9 mouse cellular contexts compared by ENCODE assay signal in the genomic region with DNA sequence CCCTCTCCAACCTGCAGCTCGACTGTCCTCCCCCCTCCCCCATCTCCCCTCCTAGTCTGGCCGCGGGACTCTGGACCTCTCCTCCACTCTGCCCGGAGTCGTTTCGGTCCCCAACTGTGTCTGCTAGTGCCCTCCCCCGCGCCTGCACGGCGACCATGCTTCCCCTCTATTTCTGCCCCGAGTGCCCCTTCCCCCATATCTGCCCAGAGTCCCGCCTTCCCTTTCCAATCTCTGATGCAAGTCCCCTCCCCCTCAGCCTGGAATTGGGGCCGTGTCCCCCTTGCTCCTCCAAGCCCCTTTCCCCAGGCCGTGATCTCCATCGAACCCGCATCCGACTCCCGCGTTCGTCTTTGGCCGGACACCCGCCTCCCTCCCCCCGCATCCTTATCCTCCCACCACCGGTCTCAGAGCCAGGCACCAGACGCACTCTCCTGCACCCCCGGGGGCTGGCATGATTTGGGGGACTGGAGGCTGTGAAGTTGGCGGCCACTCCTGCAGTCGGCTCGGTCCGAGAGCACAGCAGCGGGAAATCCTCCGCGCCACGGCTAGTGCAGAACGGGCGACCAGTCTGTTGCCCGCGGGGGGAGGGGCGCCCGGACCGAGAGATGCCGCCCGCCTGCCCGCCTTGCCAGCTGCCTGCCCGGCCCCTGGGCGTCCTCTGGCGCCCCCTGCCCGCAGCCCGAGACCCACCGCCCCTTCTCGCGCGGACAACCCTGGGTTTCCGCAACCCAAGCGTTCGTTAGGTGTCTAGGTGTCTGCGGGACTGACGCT. TPM values are rescaled to one million over a fixed set of nuclear protein-coding genes. Genes with fewer than 3 reads are reported as not detected.
DNase-seq lines count a peak whose midpoint lies in the region; ATAC-seq and TF ChIP-seq lines count a peak whose summit lies in the region.
"Had no signal": no experiment of that assay in that cellular context is flagged by ENCODE, and none has a peak within 500 bp of the region (broad histone marks: within the 10 kb centered on the region; RNA-seq: fewer than 3 reads in every experiment).

No protein-coding gene starts in this region.

- H3K27ac ChIP-seq in embryonic facial prominence, embryonic 11.5 days (replicated peaks; ENCODE audit: low read depth, low read length): no peak overlapping the region
- H3K27ac ChIP-seq in heart, postnatal 0 days (ENCODE audit: low read depth): no peak overlapping the region

- no peak for TF ChIP-seq POLR2A in lung, adult 2 months (IDR thresholded peaks at IDR 0.05; ENCODE audit: borderline replicate concordance, extremely low read depth, low read depth, low read length)

- H3K4me3 ChIP-seq in embryonic facial prominence, embryonic 11.5 days (ENCODE audit: low read depth, low read length): peak overlapping the region; percentile 54
- peak overlapping the region; percentile 63 for H3K4me3 ChIP-seq in heart, postnatal 0 days (ENCODE audit: low read depth, low read length)
- H3K4me3 ChIP-seq in lung, adult 2 months (replicated peaks; ENCODE audit: extremely low read depth, low read depth, low read length): peak overlapping the region; percentile 4

- H3K9me3 ChIP-seq in embryonic facial prominence, embryonic 11.5 days (replicated peaks; ENCODE audit: control insufficient read depth, low read length): no peaks in the 10 kb centered on the region
- H3K9me3 ChIP-seq in heart, postnatal 0 days (replicated peaks; ENCODE audit: control insufficient read depth, low read length): no peaks in the 10 kb centered on the region

- peaks cover 16% of the 10 kb centered on the region for H3K4me1 ChIP-seq in embryonic facial prominence, embryonic 11.5 days (ENCODE audit: control insufficient read depth, insufficient read depth, low read length)
- H3K4me1 ChIP-seq in heart, postnatal 0 days (ENCODE audit: control insufficient read depth, insufficient read depth): peaks cover 29% of the 10 kb centered on the region
- peaks cover 14% of the 10 kb centered on the region for H3K4me1 ChIP-seq in lung, adult 2 months (ENCODE audit: control insufficient read depth, insufficient read depth, low read length)

- H3K36me3 ChIP-seq in embryonic facial prominence, embryonic 11.5 days (replicated peaks; ENCODE audit: control insufficient read depth, insufficient read depth, low read depth, low read length): no peaks in the 10 kb centered on the region
- no peaks in the 10 kb centered on the region for H3K36me3 ChIP-seq in heart, postnatal 0 days (replicated peaks; ENCODE audit: control insufficient read depth, insufficient read depth, low read length)

- no peak for ATAC-seq in embryonic facial prominence, embryonic 11.5 days (replicated peaks; ENCODE audit: insufficient number of reproducible peaks, low FRiP score, low TSS enrichment, low read depth)
- ATAC-seq in heart, postnatal 0 days (ENCODE audit: insufficient read depth, low read depth): peak; percentile 20; the same call in 1 of the 2 replicates

- TF ChIP-seq CTCF in heart, postnatal 0 days (IDR thresholded peaks at IDR 0.05; ENCODE audit: low read depth): peak; percentile 23; the same call in 1 of the 2 replicates
- no peak for TF ChIP-seq CTCF in lung, adult 2 months (IDR thresholded peaks at IDR 0.05; ENCODE audit: insufficient read depth, low read length)

- peaks cover 41% of the 10 kb centered on the region for H3K27me3 ChIP-seq in embryonic facial prominence, embryonic 11.5 days (ENCODE audit: control insufficient read depth, insufficient read depth, low read length)
- H3K27me3 ChIP-seq in heart, postnatal 0 days (ENCODE audit: control insufficient read depth, insufficient read depth, low read length): peaks cover 73% of the 10 kb centered on the region

- peak; percentile 43 for DNase-seq in urinary bladder, adult 2 months (ENCODE audit: low spot score)
- no peak for DNase-seq in urinary bladder, postnatal 10 days (ENCODE audit: low spot score)
- peak; percentile 71 for DNase-seq in embryonic facial prominence, embryonic 11.5 days (ENCODE audit: low spot score)
- DNase-seq in heart, postnatal 0 days (ENCODE audit: low spot score): no peak
- DNase-seq in kidney, postnatal 4 days: peak; percentile 77 to 87
- peak; percentile 29 for DNase-seq in lung, adult 2 months
- peak; percentile 75 for DNase-seq in ovary, postnatal 36 days (ENCODE audit: low spot score)
- DNase-seq in thymus, postnatal 36 days: peak; percentile 66 to 67

- peak overlapping the region; percentile 99 for H3K4me2 ChIP-seq in embryonic facial prominence, embryonic 11.5 days (ENCODE audit: low read depth, low read length)
- peak overlapping the region; percentile 99 for H3K4me2 ChIP-seq in heart, postnatal 0 days (ENCODE audit: low read depth, low read length)

- peak overlapping the region; percentile 72 for H3K9ac ChIP-seq in embryonic facial prominence, embryonic 11.5 days (replicated peaks; ENCODE audit: low read length)
- H3K9ac ChIP-seq in heart, postnatal 0 days (replicated peaks; ENCODE audit: low read depth, low read length): no peak overlapping the region

- 1% methylated on average over 56 of the region's 58 CpGs for WGBS in embryonic facial prominence, embryonic 11.5 days
- 2% methylated on average over 57 of the region's 58 CpGs for WGBS in heart, postnatal 0 days
- WGBS in lung, adult 2 months: 2% methylated on average over 57 of the region's 58 CpGs

- TF ChIP-seq EP300 in heart, postnatal 0 days (IDR thresholded peaks at IDR 0.05; ENCODE audit: low read depth): no peak

RNA-seq across cellular contexts. Expression of gene Adgrb2, which starts 1.2 kb away (rescaled TPM):
- polyA plus RNA-seq in urinary bladder, adult 2 months (2012; rRNA removed): 4.0 and 5.4 TPM in 2 replicates
- 2.1 and 2.2 TPM in 2 replicates for polyA plus RNA-seq in embryonic facial prominence, embryonic 11.5 days (2014; fragmentation: Nextera tagmentation; extraction: Ambion mirVana)
- total RNA-seq in heart, postnatal 0 days (2014; rRNA removed; ENCODE audit: low replicate concordance): 7.3 and 10.6 TPM in 2 replicates
- 0.48 and 0.59 TPM in 2 replicates for polyA plus RNA-seq in heart, postnatal 0 days (2015; fragmentation: Nextera tagmentation; extraction: Ambion mirVana)
- 0.80 and 4.6 TPM in 2 replicates for polyA plus RNA-seq in lung, adult 2 months (2012; rRNA removed)
- total RNA-seq: neutrophil, adult 5-6 weeks had no signal

RNA-seq across cellular contexts. Expression of gene Spocd1, which starts 56.8 kb away (rescaled TPM):
- not detected in 2 replicates for polyA plus RNA-seq in urinary bladder, adult 2 months (2012; rRNA removed)
- polyA plus RNA-seq in embryonic facial prominence, embryonic 11.5 days (2014; fragmentation: Nextera tagmentation; extraction: Ambion mirVana): not detected in 2 replicates
- 0.70 TPM in 1 of 2 replicates, not detected in the other for total RNA-seq in heart, postnatal 0 days (2014; rRNA removed; ENCODE audit: low replicate concordance)
- 0.04 and 0.05 TPM in 2 replicates for polyA plus RNA-seq in heart, postnatal 0 days (2015; fragmentation: Nextera tagmentation; extraction: Ambion mirVana)
- 0.09 TPM in 1 of 2 replicates, not detected in the other for polyA plus RNA-seq in lung, adult 2 months (2012; rRNA removed)
- total RNA-seq: neutrophil, adult 5-6 weeks had no signal

Comparison
In these comparisons a context has a peak if more than half of its experiments do, and no peak if none do; other contexts are left out.
1. DNase-seq: peak in urinary bladder, adult 2 months (single experiment), embryonic facial prominence, embryonic 11.5 days (single experiment), kidney, postnatal 4 days (2 of 2), lung, adult 2 months (single experiment), ovary, postnatal 36 days (single experiment) and thymus, postnatal 36 days (2 of 2); none in urinary bladder, postnatal 10 days (single experiment) and heart, postnatal 0 days (single experiment).
2. H3K4me3 ChIP-seq: peak in every context shown above with its lines; median percentile 63 in heart, postnatal 0 days; 54 in embryonic facial prominence, embryonic 11.5 days; 4 in lung, adult 2 months.